Mouse (Mus musculus) colon, adult 2 months (tissue): Measurements from ENCODE around the gene Olfr1054. TPM values are rescaled to one million over a fixed set of nuclear protein-coding genes. Genes with fewer than 3 reads are reported as not detected.

Experiments used
- polyA plus RNA-seq: library from polyadenylated mRNA; depleted of rRNA; stranded (reverse); fragments of >200 nt; gene quantifications from 2 replicates; pipeline ENCODE4 v1.2.3, GENCODE M21; 2012; rRNA removed

The Olfr1054 gene
- polyA plus RNA-seq = not detected in 2 replicates

GRCm38 (mm10) chr2:86335333-86335732, at the start of gene Olfr1054:
TSS of gene Olfr1054 (minus strand) at chr2:86335433.

GRCm38 (mm10) chr2:86378293-86378692, 43.1 kb upstream of the Olfr1054 start, which contains the start of gene Olfr1057:
TSS of gene Olfr1057 (minus strand) at chr2:86378393.

DNA sequence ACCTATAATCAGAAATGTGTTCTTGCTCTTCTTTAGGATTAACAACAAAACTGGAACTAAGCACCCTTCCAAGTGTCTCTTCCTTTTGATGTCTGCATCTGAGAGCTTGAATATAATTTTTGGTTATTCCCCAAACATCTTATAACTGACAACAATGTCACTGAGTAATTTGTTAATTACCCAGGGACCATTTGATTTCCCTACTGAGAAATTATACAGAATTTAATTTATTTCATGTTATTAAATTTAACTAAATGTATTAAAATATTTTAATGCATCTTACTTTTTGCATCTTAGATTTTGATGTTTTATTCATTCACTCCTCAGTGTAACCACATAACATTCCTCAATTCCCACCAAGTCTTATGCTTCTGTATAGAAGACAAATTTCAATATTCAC, 27.1 kb upstream of the Olfr1054 start, which contains the start of gene Olfr1056:
Gene Olfr1056, minus strand, starts transcription at position 101 of the 400 bp plus-strand sequence.

DNA sequence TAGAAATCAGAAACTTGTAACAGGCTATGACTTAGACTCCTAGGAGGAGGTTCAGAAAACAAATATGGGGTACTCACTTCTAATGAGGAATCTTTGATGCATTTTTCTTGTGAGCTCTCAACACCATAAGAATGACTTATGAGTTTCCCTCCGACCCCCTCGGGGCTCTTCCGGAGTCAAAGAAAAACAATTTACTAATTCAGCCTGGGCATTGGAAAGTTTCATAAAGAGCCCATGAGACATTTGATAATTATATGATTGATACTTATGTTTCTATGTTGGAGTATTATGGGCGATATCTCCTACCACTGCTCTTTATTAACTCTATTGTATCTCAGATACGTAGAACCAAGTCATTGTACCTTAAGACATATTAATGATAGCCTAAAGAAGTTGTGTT, 15.0 kb upstream of the Olfr1054 start, which contains the start of gene Olfr1055:
Gene Olfr1055, minus strand, starts transcription at position 101 of the 400 bp plus-strand sequence.

DNA sequence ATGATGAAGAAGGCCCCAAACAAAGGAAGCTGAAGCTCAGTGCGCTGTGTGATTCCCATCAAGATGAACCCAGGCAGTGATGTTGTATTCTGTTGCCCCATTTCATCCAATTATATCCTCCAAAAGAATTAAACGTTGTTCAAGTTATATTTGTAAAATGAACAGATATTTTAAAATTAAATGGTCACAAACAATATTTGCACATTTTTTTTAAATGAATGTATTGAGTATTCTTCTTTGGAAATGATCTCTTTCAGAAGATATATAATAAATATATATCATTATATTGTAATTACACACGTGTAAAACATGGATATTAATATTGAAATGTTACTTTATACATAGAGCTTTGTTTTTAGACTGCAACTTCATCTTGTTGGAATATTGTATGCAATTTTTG, 20.0 kb downstream of the Olfr1054 start, which contains the start of gene Olfr1053:
Gene Olfr1053, minus strand, starts transcription at position 101 of the 400 bp plus-strand sequence.

DNA sequence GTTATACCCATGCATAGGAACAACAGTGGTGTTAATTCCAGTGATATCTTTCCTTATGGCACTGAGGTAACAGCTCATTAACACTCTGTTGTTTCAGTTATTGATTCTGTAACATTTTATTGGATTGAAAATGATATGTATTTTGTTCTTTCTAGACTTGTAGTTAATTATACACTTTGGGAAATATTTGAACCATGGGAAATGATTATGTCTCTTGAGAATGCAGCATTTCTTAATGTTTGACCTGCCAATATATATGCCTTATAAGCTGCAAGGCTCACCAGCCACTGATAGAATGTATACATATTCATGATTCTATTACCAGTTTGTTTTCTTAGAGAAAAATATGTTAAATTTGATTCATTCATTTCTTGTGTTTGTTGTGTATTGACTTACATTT, 43.1 kb downstream of the Olfr1054 start, which contains the start of gene Olfr1052:
Gene Olfr1052, plus strand, starts transcription at position 301 of the 400 bp plus-strand sequence.

Other genes with a start within 250 kb of the Olfr1054 start
- not detected in 2 replicates for gene Olfr1037, start 248.0 kb downstream of the Olfr1054 start, polyA plus RNA-seq
- not detected in 2 replicates for gene Olfr1039, start 199.5 kb downstream of the Olfr1054 start, polyA plus RNA-seq
- gene Olfr1040, start 188.7 kb downstream of the Olfr1054 start, polyA plus RNA-seq = not detected in 2 replicates
- gene Olfr1042, start 173.6 kb downstream of the Olfr1054 start, polyA plus RNA-seq = not detected in 2 replicates
- gene Olfr1043, start 167.9 kb downstream of the Olfr1054 start, polyA plus RNA-seq = not detected in 2 replicates
- gene Olfr1044, start 157.6 kb downstream of the Olfr1054 start, polyA plus RNA-seq = not detected in 2 replicates
- gene Olfr52, start 149.8 kb downstream of the Olfr1054 start, polyA plus RNA-seq = not detected in 2 replicates
- gene Olfr1045, start 132.4 kb downstream of the Olfr1054 start, polyA plus RNA-seq = not detected in 2 replicates
- gene Olfr1046, start 116.1 kb downstream of the Olfr1054 start, polyA plus RNA-seq = not detected in 2 replicates
- gene Olfr1047, start 104.0 kb downstream of the Olfr1054 start, polyA plus RNA-seq = not detected in 2 replicates
- gene Olfr1048, start 95.1 kb downstream of the Olfr1054 start, polyA plus RNA-seq = not detected in 2 replicates
- not detected in 2 replicates for gene Olfr1049, start 77.1 kb downstream of the Olfr1054 start, polyA plus RNA-seq
- gene Olfr1051, start 56.3 kb downstream of the Olfr1054 start, polyA plus RNA-seq = not detected in 2 replicates
- gene Olfr1052, start 43.0 kb downstream of the Olfr1054 start, polyA plus RNA-seq = not detected in 2 replicates
- not detected in 2 replicates for gene Olfr1053, start 20.1 kb downstream of the Olfr1054 start, polyA plus RNA-seq
- gene Olfr1055, start 14.9 kb upstream of the Olfr1054 start, polyA plus RNA-seq = not detected in 2 replicates
- not detected in 2 replicates for gene Olfr1056, start 27.0 kb upstream of the Olfr1054 start, polyA plus RNA-seq
- gene Olfr1057, start 43.0 kb upstream of the Olfr1054 start, polyA plus RNA-seq = not detected in 2 replicates
- gene Olfr1058, start 53.1 kb upstream of the Olfr1054 start, polyA plus RNA-seq = not detected in 2 replicates
- not detected in 2 replicates for gene Olfr1061, start 78.6 kb upstream of the Olfr1054 start, polyA plus RNA-seq
- gene Olfr1062, start 91.3 kb upstream of the Olfr1054 start, polyA plus RNA-seq = not detected in 2 replicates
- not detected in 2 replicates for gene Olfr1065, start 115.2 kb upstream of the Olfr1054 start, polyA plus RNA-seq
- gene Olfr1066, start 120.8 kb upstream of the Olfr1054 start, polyA plus RNA-seq = not detected in 2 replicates
- gene Olfr228, start 152.0 kb upstream of the Olfr1054 start, polyA plus RNA-seq = not detected in 2 replicates
- gene Olfr1076, start 173.0 kb upstream of the Olfr1054 start, polyA plus RNA-seq = not detected in 2 replicates
- gene Olfr1079, start 207.0 kb upstream of the Olfr1054 start, polyA plus RNA-seq = not detected in 2 replicates
- not detected in 2 replicates for gene Olfr1080, start 222.8 kb upstream of the Olfr1054 start, polyA plus RNA-seq